Mouse (Mus musculus) adrenal gland, postnatal 0 days (tissue): Measurements from ENCODE around the gene Gm17416. TPM values are rescaled to one million over a fixed set of nuclear protein-coding genes. Genes with fewer than 3 reads are reported as not detected.

Experiments
- polyA plus RNA-seq: library from polyadenylated mRNA; unstranded; fragments of >200 nt; fragmentation: Nextera tagmentation; extraction: Ambion mirVana; gene quantifications from 2 replicates; pipeline ENCODE4 v1.2.1, GENCODE M21; 2015

The Gm17416 gene
- polyA plus RNA-seq: not detected in 2 replicates

GRCm38 (mm10) chr2:152569038-152569437, at the start of gene Gm17416:
Gene Gm17416, plus strand, starts transcription at chr2:152569338.

GRCm38 (mm10) chr2:152539944-152540710, 29.0 kb upstream of the Gm17416 start, which contains the start of gene Defb29:
Gene Defb29, minus strand, starts transcription at chr2:152540098.

GRCm38 (mm10) chr2:152572114-152572794, 3.1 kb downstream of the Gm17416 start, which contains the start of gene Defb21:
Gene Defb21, plus strand, starts transcription at chr2:152572744.

GRCm38 (mm10) chr2:152580107-152580506, 11.0 kb downstream of the Gm17416 start, which contains the start of gene Defb19:
Gene Defb19, minus strand, starts transcription at chr2:152580312.

GRCm38 (mm10) chr2:152599299-152599698, 30.2 kb downstream of the Gm17416 start, which contains the start of gene Defb45:
Gene Defb45, minus strand, starts transcription at chr2:152599399.

GRCm38 (mm10) chr2:152604057-152604456, 34.9 kb downstream of the Gm17416 start, which contains the start of gene Defb36:
Gene Defb36, plus strand, starts transcription at chr2:152604327.

Other genes starting within 250 kb of the Gm17416 start
- gene Rbck1, start 236.7 kb upstream of the Gm17416 start, polyA plus RNA-seq: 63.0 and 98.2 TPM in 2 replicates
- 3.7 and 7.3 TPM in 2 replicates for gene Trib3, start 225.3 kb upstream of the Gm17416 start, polyA plus RNA-seq
- 7.9 and 13.9 TPM in 2 replicates for gene Nrsn2, start 192.7 kb upstream of the Gm17416 start, polyA plus RNA-seq
- gene Sox12, start 171.3 kb upstream of the Gm17416 start, polyA plus RNA-seq: 6.8 and 6.9 TPM in 2 replicates
- gene Zcchc3, start 154.3 kb upstream of the Gm17416 start, polyA plus RNA-seq: 16.3 and 19.2 TPM in 2 replicates
- gene 6820408C15Rik, start 153.8 kb upstream of the Gm17416 start, polyA plus RNA-seq: 0.54 and 0.61 TPM in 2 replicates
- not detected in 2 replicates for gene Defb23, start 104.7 kb upstream of the Gm17416 start, polyA plus RNA-seq
- gene Defb20, start 92.3 kb upstream of the Gm17416 start, polyA plus RNA-seq: not detected in 2 replicates
- not detected in 2 replicates for gene Defb22, start 79.2 kb upstream of the Gm17416 start, polyA plus RNA-seq
- gene Defb26, start 57.6 kb upstream of the Gm17416 start, polyA plus RNA-seq: not detected in 2 replicates
- not detected in 2 replicates for gene Defb28, start 51.1 kb upstream of the Gm17416 start, polyA plus RNA-seq
- gene Defb29, start 29.2 kb upstream of the Gm17416 start, polyA plus RNA-seq: 0.41 TPM in 1 of 2 replicates, not detected in the other
- not detected in 2 replicates for gene Defb21, start 3.4 kb downstream of the Gm17416 start, polyA plus RNA-seq
- 10.1 and 18.3 TPM in 2 replicates for gene Defb19, start 11.0 kb downstream of the Gm17416 start, polyA plus RNA-seq
- not detected in 2 replicates for gene Defb45, start 30.1 kb downstream of the Gm17416 start, polyA plus RNA-seq
- 9.0 and 10.7 TPM in 2 replicates for gene Defb36, start 35.0 kb downstream of the Gm17416 start, polyA plus RNA-seq
- 4.1 and 5.2 TPM in 2 replicates for gene Defb25, start 53.7 kb downstream of the Gm17416 start, polyA plus RNA-seq
- 8.9 and 10.3 TPM in 2 replicates for gene Rem1, start 57.6 kb downstream of the Gm17416 start, polyA plus RNA-seq
- 141 and 183 TPM in 2 replicates for gene H13, start 100.1 kb downstream of the Gm17416 start, polyA plus RNA-seq
- 52.4 and 57.4 TPM in 2 replicates for gene Mcts2, start 117.7 kb downstream of the Gm17416 start, polyA plus RNA-seq
- 91.1 and 97.3 TPM in 2 replicates for gene Id1, start 166.9 kb downstream of the Gm17416 start, polyA plus RNA-seq
- gene Cox4i2, start 184.8 kb downstream of the Gm17416 start, polyA plus RNA-seq: 10.2 and 12.2 TPM in 2 replicates